Mouse (Mus musculus) urinary bladder, adult 2 months (tissue): ENCODE data around the gene Tsga10ip. TPM values are rescaled to one million over a fixed set of nuclear protein-coding genes. Genes with fewer than 3 reads are reported as not detected.
A peak's percentile ranks its signal among the peaks of the same experiment; 100 is the strongest.
"Not testable (repeated sequence)": the region's sequence is repeated elsewhere in the genome, so short reads cannot be mapped to it uniquely, and the experiment has no call there.

Experiments
- DNase-seq: peaks from one replicate; pipeline ENCODE4 v3.0.0; 2022; ENCODE audit warnings: low spot score
- polyA plus RNA-seq: library from polyadenylated mRNA; depleted of rRNA; stranded (reverse); fragments of >200 nt; gene quantifications from 2 replicates; pipeline ENCODE4 v1.2.3, GENCODE M21; 2012

Gene Tsga10ip
- polyA plus RNA-seq, 1 experiment: not detected

GRCm38 (mm10) chr19:5390416-5390815 is 11.9 kb downstream of the Tsga10ip start:
- no peak for DNase-seq

DNA sequence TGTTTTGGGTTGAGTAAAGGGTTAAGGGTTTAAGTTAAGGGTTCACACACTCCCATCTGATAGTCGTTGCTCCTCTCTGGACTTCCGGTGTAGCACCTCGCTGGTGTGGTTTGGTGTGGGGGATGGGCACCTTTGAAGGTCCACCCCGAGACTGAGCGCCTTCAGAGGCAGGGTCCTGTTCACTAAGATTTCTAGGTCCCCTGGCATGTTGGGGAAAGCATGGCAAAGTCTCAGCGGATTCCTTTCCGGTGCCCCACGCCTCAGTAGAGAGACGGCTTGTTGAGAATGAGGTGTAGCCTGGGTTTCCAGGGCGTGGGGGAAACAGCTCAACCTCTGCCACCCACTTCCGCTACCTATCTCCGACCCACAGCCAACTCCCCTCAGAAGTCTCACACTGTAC is 12.7 kb downstream of the Tsga10ip start:
- DNase-seq: peak; percentile 48

GRCm38 (mm10) chr19:5388588-5389242 is 13.6 kb downstream of the Tsga10ip start, which contains the start of gene Sart1:
Sart1 (minus strand) TSS chr19:5388703.
- peak; percentile 82 for DNase-seq

DNA sequence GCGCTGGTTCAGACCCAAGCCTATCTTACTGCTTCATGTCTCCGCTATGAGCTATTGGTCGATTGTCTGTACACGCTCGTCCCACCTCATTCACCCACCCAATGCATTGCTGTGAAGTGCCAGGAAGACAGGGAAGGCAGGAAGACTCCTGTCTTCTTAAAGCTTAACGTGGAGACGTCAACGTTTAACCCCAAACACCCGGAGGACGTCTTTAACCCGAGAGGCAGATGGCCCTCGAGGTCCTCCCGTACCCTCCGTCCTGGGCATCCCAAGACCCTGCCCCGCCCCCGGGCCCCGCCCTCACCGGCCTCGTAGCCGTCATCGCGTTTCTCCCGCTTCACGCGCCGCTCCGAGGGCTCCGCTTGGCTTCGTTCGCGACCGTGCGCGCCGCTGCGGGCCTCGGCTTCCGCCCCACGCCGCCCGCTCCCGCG is 14.3 kb downstream of the Tsga10ip start:
- no peak for DNase-seq

DNA sequence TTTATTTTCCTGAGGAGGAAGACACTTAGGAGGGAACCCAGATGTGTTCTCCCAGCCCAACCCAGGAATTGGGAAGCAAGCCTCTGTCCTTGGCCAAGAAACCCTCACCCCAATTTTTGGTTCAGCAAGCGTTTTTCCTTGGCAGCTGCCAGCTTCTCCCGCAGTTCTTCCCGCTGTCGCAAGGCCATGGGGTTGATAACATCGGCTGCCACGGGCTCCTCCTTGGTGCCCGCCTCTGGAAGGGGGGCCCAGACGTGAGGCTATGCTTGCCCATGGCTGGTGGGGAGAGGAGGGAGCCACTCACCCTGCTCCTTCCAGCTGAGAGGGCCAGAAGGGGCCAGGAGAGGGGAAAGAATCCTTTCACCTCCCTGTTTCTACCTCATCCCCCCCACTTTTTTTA is 17.6 kb downstream of the Tsga10ip start:
- DNase-seq: no peak

DNA sequence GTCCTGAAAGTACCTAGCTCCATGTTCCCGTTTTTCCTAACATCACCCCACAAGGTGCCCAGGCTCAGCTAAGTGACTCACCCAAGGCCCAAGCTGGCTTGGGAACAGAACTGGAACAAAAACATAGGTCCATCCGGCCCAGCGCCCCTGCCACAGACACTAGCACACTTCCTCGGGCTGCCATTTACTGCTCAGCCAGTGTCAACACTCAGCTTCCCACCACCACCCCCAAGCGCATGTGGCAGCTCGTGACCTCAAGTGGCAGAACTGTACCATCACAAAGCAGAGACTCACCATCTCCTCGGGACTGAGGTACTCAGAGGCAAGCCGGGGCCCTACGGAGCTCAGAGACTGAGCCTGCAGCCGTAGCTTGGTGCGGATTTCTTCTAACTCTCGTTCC is 19.0 kb downstream of the Tsga10ip start:
- DNase-seq: no peak

GRCm38 (mm10) chr19:5377446-5377845 is 24.9 kb downstream of the Tsga10ip start:
- DNase-seq: no peak

GRCm38 (mm10) chr19:5374748-5375147 is 27.6 kb downstream of the Tsga10ip start:
- no peak for DNase-seq

GRCm38 (mm10) chr19:5374177-5374576 is 28.1 kb downstream of the Tsga10ip start:
- no peak for DNase-seq

- no peak for DNase-seq
These were observed 29.6 kb downstream of the Tsga10ip start for GRCm38 (mm10) chr19:5372724-5373123.

DNA sequence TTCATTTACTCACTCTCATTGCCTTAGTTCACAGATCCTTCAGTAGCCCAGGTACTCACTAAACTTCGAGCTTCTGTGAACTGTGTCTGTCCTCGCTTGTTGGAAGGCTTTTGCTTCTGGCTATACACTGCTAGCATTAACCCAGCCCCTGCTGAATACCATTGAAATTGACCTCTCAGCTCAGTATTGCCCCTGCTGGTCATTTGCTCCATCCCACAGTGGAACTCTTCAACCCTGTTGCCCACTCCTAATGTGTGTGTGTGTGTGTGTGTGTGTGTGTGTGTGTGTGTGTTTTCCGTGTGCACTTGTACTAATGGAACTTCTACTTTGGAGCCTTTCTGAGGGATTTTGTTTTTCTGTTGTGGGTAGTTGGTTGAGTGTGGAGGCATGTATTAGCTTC is 31.4 kb downstream of the Tsga10ip start:
- no peak for DNase-seq

- no peak for DNase-seq
These were observed 34.9 kb downstream of the Tsga10ip start for GRCm38 (mm10) chr19:5367455-5367854.

- peak; percentile 36 for DNase-seq
These were observed 35.3 kb downstream of the Tsga10ip start, which contains the start of gene Banf1 for GRCm38 (mm10) chr19:5367053-5367359. Banf1 (minus strand) TSS chr19:5367168.

DNA sequence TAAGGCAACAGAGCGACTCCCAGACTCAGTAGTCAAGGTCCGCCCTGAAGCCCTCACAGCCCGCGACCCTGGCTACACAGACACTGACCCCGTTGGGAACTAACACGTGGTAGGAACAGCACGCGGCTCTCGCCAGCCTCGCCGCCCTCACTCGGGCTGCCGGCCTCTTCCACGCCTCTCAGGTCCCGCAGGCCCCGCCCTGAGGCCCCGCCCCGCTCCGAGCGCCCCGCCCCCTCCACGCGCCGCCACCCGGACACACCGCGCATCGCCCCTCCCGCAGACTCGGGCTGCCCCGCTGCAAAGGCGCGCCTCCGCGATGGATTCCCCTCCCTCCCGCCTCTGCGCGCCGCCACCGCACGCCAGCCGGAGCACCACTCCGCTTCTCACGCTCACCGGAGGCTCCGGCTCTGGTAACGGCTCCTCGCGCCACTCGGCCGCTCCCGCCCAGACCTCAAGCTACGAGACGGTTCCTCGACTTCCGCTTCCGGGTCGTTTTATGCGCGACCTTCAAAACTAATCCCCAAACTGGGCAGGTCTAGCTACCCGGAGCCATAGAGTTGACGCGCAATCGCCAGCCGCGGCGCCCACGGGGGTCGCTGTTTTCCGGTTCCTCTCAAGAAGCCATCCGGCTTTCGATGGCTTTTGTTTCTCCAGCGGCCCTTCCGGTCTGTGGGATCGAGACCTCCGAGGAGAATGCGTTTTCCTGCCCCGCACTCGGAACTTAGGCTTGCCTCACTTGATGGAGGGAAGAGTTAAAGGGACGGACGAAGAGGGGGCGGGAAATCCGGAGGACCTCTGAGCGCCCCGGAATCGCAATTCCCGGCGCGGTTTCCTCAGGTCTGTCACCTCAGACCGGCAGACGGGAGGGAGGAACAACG is 35.9 kb downstream of the Tsga10ip start, which contains the start of gene Eif1ad:
Gene Eif1ad, plus strand, starts transcription at position 567 of the 878 bp plus-strand sequence.
- DNase-seq: peak; percentile 96

DNA sequence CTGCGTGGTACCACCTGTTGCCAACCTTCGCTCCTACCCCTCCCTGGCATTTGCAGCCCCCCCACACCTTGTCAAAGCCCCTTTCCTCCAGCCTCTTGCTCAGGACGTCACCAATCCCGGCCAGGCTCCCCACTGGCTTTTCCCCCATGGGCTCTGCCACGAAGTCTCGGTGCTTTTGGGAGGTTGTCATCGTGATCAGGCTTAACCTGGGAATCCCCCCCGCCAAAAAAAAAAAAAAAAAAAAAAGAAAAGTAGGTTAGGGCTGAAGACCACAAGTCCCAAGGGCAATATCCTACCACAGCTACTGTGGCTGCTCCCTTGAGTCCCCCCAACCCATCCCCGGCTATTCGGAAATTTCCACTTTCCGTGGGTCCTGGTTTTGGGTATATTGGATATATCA is 36.6 kb downstream of the Tsga10ip start:
- DNase-seq: no peak

DNA sequence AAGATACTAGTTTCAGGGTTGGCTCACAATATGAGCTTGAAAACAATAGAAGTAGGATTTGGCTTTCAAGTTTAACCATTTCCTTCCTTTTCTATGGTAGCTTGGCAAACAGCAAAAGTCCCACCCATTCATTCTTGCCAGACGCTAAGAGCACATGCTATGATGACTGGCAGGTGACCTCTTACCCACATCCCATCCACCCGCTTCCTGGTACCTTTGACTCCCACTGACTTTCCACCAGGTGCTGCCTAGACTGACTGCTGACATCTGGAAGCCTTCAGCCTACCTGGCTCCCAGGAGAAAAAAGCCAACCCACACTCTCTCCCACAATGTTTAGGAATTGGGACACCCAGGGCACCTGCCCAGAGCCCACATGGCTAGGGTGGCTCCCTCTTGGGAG is 38.2 kb downstream of the Tsga10ip start:
- no peak for DNase-seq

DNA sequence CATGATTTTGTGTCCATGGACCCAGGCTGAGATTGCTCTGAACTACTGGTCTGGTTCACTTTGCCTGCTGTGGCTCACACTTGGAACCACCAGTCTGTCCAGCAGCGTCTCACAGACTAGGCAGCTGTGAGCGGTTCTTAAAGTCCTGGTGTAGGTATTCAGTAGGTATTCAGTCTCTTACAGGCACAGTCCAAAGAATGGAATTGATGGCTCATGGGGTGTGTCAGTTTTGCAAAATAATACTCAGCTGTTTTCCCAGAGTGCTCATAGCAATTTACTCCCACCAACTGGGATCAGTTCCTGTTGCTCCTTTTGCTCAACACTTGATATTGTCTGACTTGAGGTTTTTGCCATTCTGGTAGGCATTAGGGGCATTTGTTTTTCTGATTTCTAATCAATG is 40.1 kb downstream of the Tsga10ip start:
- no peak for DNase-seq

DNA sequence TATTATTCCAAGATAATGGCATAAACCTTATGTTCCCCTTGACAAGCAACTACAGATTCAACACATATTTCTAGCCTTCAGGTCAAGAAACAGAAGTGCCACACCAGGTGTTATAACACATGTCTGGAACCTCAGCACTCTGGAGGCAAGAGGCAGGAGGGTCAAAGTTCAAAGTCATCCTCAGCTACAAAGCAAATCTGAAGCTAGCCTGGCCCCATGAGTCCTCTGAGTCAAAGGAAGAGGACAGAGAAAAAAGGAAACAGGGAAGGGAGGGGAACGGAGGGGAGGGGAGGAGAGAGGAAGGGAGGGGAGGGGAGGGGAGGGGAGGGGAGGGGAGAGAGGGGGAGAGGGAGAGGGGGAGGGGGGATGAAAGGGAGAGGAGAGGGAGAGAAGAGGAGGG is 46.2 kb downstream of the Tsga10ip start:
- no peak for DNase-seq

- no peak for DNase-seq
These were observed 48.7 kb downstream of the Tsga10ip start for GRCm38 (mm10) chr19:5353609-5354008.

DNA sequence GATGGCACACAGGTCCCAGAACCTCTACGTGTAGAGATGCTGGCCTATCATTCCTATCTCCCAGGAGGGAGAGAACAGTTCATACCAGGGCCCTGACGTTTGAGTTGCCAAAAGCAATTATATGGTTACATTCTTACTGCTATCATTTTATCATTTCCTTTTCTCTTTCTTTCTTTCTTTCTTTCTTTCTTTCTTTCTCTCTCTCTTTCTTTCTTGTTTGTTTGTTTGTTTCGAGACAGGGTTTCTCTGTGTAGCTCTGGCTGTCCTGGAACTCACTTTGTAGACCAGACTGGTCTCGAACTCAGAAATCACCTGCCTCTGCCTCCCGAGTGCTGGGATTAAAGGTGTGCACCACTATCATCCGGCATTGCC is 52.8 kb downstream of the Tsga10ip start, which contains the start of gene Cst6:
Gene Cst6, minus strand, starts transcription at position 73 of the 372 bp plus-strand sequence.
- DNase-seq: not testable (repeated sequence)

- DNase-seq: peak; percentile 33
These were observed 53.5 kb downstream of the Tsga10ip start for GRCm38 (mm10) chr19:5348526-5349501.

DNA sequence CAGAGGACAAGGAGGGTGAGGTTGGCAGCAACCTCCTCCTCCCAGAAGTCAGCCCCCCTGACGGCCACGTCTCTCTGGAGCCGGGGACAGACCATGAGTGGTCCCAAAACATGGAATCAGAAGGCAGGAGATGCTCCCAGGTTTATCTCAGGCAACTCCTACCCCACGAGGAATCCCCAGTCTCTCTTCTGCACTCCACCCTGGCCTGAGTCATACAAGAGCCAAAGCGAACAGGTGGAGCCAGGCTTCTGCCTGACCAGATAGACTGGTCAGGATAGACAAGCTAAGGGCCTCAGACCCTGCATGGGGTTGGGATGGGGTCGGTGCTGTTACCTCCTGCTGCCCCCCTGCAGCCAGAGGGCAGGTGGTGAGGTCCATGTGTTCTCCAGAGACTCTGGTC is 54.3 kb downstream of the Tsga10ip start:
- DNase-seq: no peak
